Mouse (Mus musculus) cerebellum, adult 18-20 months (tissue): Measurements from ENCODE around the gene Ptprt.
"Not testable (repeated sequence)": the region's sequence is repeated elsewhere in the genome, so short reads cannot be mapped to it uniquely, and the experiment has no call there.

Source experiments
- DNase-seq, 2 experiments: peaks; one replicate each; pipeline ENCODE4 v3.0.0; 2021

Ptprt gene

GRCm38 (mm10) chr2:162182621-162183475 is 478.1 kb downstream of the Ptprt start:
- DNase-seq: no peak

GRCm38 (mm10) chr2:162181826-162182225 is 479.1 kb downstream of the Ptprt start:
- no peak for DNase-seq

- DNase-seq: no peak
These were observed 488.4 kb downstream of the Ptprt start for GRCm38 (mm10) chr2:162172529-162172928.

- peak; percentile 25 for DNase-seq
These were observed 519.0 kb downstream of the Ptprt start for GRCm38 (mm10) chr2:162141845-162142411.

GRCm38 (mm10) chr2:162136176-162136575 is 524.8 kb downstream of the Ptprt start:
- DNase-seq: not testable (repeated sequence)

- peak in 1 of 2 experiments; percentile 6 for DNase-seq
These were observed 529.2 kb downstream of the Ptprt start for GRCm38 (mm10) chr2:162131607-162132304.

- peak; percentile 40 to 41 for DNase-seq
These were observed 531.1 kb downstream of the Ptprt start for GRCm38 (mm10) chr2:162129896-162130295.

- no peak for DNase-seq
These were observed 542.9 kb downstream of the Ptprt start for GRCm38 (mm10) chr2:162118041-162118440.

GRCm38 (mm10) chr2:162082391-162082790 is 578.6 kb downstream of the Ptprt start:
- no peak for DNase-seq

GRCm38 (mm10) chr2:162080717-162081398 is 580.1 kb downstream of the Ptprt start:
- no peak for DNase-seq

GRCm38 (mm10) chr2:162078571-162079280 is 582.2 kb downstream of the Ptprt start:
- no peak for DNase-seq

- no peak for DNase-seq
These were observed 608.1 kb downstream of the Ptprt start for GRCm38 (mm10) chr2:162052816-162053215.

GRCm38 (mm10) chr2:162050198-162050597 is 610.7 kb downstream of the Ptprt start:
- no peak for DNase-seq

GRCm38 (mm10) chr2:162035615-162036014 is 625.3 kb downstream of the Ptprt start:
- no peak for DNase-seq

- no peak for DNase-seq
These were observed 629.3 kb downstream of the Ptprt start for GRCm38 (mm10) chr2:162031636-162032035.

GRCm38 (mm10) chr2:162001016-162001415 is 659.9 kb downstream of the Ptprt start:
- DNase-seq: peak; percentile 43 to 54

GRCm38 (mm10) chr2:161982311-161982710 is 678.6 kb downstream of the Ptprt start:
- DNase-seq: no peak

GRCm38 (mm10) chr2:161961179-161962163 is 699.5 kb downstream of the Ptprt start:
- peak; percentile 74 to 75 for DNase-seq

GRCm38 (mm10) chr2:161945424-161945823 is 715.5 kb downstream of the Ptprt start:
- no peak for DNase-seq

GRCm38 (mm10) chr2:161944689-161945088 is 716.3 kb downstream of the Ptprt start:
- DNase-seq: no peak

GRCm38 (mm10) chr2:161941991-161942390 is 719.0 kb downstream of the Ptprt start:
- no peak for DNase-seq
